Mouse (Mus musculus) kidney, adult 2 months (tissue): ENCODE measurements around the gene Zc3h7b.

ENCODE experiments used
- CTCF ChIP-seq: fragments of 200-500 bp; conservative IDR thresholded peaks from 2 replicates; pipeline ENCODE4 v1.5.1; 2011; ENCODE audit warnings: low read depth, mild to moderate bottlenecking, control low read depth, low read length, moderate library complexity, mixed read lengths; ENCODE audit not compliant: insufficient read depth, insufficient read length
- POLR2A ChIP-seq: fragments of 200-500 bp; IDR thresholded peaks from one replicate; pipeline ENCODE4 v1.6.1; 2011; ENCODE audit warnings: low read depth, low read length, control low read depth

- TF ChIP-seq POLR2A (no peak), CTCF (no peak)
These were observed 801 bp downstream of the Zc3h7b start for GRCm38 (mm10) chr15:81745601-81746114.
